Mouse (Mus musculus): Measurements from ENCODE around the gene Pkd2l1. TPM values are rescaled to one million over a fixed set of nuclear protein-coding genes. Genes with fewer than 3 reads are reported as not detected.

The Pkd2l1 gene
- polyA plus RNA-seq, 1 experiment from 2014 or later: 0.05 TPM

DNA sequence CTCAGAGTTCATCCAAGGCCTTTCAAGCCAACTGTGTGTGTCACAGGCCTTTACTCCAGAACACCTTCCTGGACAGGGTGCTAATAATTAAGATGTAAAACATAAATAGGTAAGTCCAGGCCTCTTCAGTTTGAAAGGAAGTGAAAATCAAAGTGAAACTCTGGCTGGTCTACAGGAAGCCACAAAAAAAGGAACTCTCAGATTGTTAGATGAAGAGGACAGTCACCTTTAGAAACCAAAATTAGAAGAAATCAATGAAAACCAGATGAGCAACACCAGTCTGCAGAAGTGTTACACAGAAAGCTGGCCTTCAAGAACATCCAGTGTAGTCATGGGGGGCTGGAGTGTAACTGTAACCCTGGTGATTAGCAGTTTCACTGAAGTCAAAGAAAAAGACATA is 74.4 kb downstream of the Pkd2l1 start:
- TF ChIP-seq EP300 (IDR thresholded peaks at IDR 0.05): no peak
- Histone ChIP-seq H3K9ac (replicated peaks; ENCODE audit: low read depth) (no peak overlapping the region), H3K4me2 (replicated peaks; ENCODE audit: low read depth, low read length) (no peak overlapping the region), H3K9me3 (ENCODE audit: low read length) (no peaks in the 10 kb centered on the region), H3K27me3 (replicated peaks; ENCODE audit: insufficient read depth, low read length) (no peaks in the 10 kb centered on the region), H3K27ac (ENCODE audit: low read length) (no peak overlapping the region), H3K4me3 (ENCODE audit: low read depth, low read length) (no peak overlapping the region), H3K36me3 (ENCODE audit: insufficient read depth, low read length) (peaks cover 34% of the 10 kb centered on the region), H3K4me1 (ENCODE audit: insufficient read depth, low read depth, low read length) (no peaks in the 10 kb centered on the region)
- ATAC-seq (no peak), DNase-seq (ENCODE audit: low spot score) (no peak)

DNA sequence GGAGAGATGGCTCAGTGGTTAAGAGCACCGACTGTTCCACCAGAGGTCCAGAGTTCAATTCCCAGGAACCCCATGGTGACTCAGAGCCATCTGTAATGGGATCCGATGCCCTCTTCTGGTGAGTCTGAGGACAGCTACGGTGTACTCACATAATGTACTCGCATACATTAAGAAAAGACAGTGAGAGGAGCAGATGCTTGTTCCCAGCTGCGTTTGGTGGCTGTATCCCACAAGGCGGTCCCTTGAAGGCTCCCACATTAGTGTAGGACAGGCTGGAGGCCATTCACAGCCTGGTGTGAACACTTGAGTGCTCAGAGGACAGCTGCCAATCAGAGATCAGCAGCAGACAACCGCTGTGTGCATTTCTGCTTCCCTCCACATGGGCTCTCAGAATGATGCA is 80.5 kb downstream of the Pkd2l1 start:
- Histone ChIP-seq H3K9me3 (ENCODE audit: low read length) (no peaks in the 10 kb centered on the region), H3K27me3 (replicated peaks; ENCODE audit: insufficient read depth, low read length) (no peaks in the 10 kb centered on the region), H3K27ac (ENCODE audit: low read length) (no peak overlapping the region), H3K4me2 (replicated peaks; ENCODE audit: low read depth, low read length) (no peak overlapping the region), H3K36me3 (ENCODE audit: insufficient read depth, low read length) (peaks cover 5% of the 10 kb centered on the region; the same call in 1 of the 2 replicates), H3K9ac (replicated peaks; ENCODE audit: low read depth) (no peak overlapping the region), H3K4me1 (ENCODE audit: insufficient read depth, low read depth, low read length) (peaks cover 2% of the 10 kb centered on the region; the same call in 1 of the 2 replicates), H3K4me3 (ENCODE audit: low read depth, low read length) (no peak overlapping the region)
- ATAC-seq (no peak), DNase-seq (ENCODE audit: low spot score) (peak; percentile 20)
- WGBS: 68% methylated on average over 7 of the region's 7 CpGs
- TF ChIP-seq CTCF (IDR thresholded peaks at IDR 0.05) (peak; percentile 50), EP300 (IDR thresholded peaks at IDR 0.05) (no peak)

DNA sequence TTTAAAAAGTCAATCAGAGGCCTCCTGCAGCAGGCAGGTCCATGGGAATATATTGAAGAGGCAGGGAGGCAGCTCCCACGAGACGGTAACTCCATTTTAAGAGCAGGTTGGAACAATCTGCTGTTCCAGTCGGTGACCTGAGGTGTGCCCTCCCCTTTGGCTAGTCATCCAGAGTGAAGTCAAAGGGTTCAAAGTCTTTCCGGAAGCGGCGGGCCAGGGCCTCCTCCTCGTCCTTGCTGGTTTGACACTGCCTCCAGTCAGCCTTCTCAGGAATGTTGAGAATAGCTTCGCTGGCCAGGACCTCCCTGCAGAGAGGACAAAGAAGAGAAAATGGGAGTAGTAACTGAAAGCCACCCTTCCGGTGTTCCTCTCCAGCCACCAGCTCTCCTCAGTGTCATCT is 81.9 kb downstream of the Pkd2l1 start:
- no peak overlapping the region for H3K4me3 ChIP-seq (ENCODE audit: low read depth, low read length)
- ATAC-seq (no peak), DNase-seq (ENCODE audit: low spot score) (no peak)
- no peak overlapping the region for H3K9ac ChIP-seq (replicated peaks; ENCODE audit: low read depth)
- 82% methylated on average over 9 of the region's 9 CpGs for WGBS
- no peaks in the 10 kb centered on the region for H3K27me3 ChIP-seq (replicated peaks; ENCODE audit: insufficient read depth, low read length)
- no peak for TF ChIP-seq CTCF (IDR thresholded peaks at IDR 0.05)
- no peak for TF ChIP-seq EP300 (IDR thresholded peaks at IDR 0.05)
- peaks cover 5% of the 10 kb centered on the region; the same call in 1 of the 2 replicates for H3K36me3 ChIP-seq (ENCODE audit: insufficient read depth, low read length)
- H3K4me2 ChIP-seq (replicated peaks; ENCODE audit: low read depth, low read length): no peak overlapping the region
- no peaks in the 10 kb centered on the region for H3K9me3 ChIP-seq (ENCODE audit: low read length)
- H3K27ac ChIP-seq (ENCODE audit: low read length): no peak overlapping the region
- peaks cover 8% of the 10 kb centered on the region; the same call in 1 of the 2 replicates for H3K4me1 ChIP-seq (ENCODE audit: insufficient read depth, low read depth, low read length)

DNA sequence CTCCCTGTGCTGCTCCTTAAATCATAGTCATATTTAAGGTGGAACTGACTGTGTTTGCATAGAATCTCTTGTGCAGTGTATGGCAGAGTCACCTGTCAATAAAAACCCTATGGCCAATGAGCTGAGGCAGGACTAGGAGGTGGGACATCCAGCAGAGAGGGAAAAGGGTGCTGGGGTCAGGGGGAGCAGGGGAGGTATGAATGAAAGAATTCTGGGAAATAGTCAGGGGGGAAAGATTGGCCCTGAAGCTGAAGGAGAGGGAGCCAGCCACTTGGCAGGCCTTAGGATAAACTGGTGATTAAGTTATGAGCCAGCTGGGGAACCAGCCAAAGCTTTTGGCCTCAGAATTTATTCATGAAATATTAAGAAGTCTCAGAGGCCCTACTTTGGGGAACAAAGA is 83.2 kb downstream of the Pkd2l1 start:
- no peak overlapping the region for H3K4me3 ChIP-seq (ENCODE audit: low read depth, low read length)
- TF ChIP-seq CTCF (IDR thresholded peaks at IDR 0.05): no peak
- no peak for TF ChIP-seq EP300 (IDR thresholded peaks at IDR 0.05)

DNA sequence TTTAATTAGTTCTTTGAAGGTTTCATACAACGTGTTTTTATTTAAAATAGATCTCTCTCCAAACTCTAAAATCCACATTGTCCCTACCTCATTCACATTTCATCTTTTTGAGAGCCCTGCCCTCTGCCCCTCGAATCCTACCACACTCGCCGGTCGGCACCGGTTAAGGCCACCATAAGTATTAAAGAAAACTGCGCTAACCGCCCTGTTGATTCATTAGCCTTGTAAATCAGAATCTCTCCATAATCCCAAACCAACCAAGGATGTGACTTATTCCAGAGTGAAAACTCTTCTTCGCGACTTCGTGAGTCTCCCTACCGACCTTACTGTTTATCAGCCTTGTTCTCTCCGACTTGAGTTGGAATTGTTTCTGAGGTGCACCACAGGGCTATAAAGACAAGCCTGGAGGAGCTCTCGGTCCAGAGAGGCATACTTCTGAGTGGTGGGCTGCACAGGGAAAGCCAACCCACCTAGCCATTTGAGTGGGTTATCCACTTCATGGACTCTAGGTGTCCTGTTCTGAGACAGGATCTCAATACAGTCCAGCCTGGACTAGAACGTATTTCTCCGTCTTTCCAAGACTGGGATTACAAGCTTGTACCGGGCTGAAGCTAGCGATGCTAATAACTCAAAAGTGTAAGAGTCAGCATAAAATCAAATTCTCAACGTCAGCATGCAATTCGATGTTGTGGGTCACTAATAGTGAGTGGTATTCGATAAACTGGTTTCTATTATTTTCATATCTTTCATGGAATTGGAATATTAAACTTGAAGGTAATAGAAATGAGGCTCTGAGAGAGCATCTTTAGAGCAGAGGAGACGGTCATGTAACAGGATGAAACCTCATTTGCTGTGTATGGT is 84.4 kb downstream of the Pkd2l1 start:
- ATAC-seq (peak; percentile 26), DNase-seq (ENCODE audit: low spot score) (no peak)
- no peak for TF ChIP-seq EP300 (IDR thresholded peaks at IDR 0.05)
- no peak for TF ChIP-seq CTCF (IDR thresholded peaks at IDR 0.05)
- no peak overlapping the region for H3K27ac ChIP-seq (ENCODE audit: low read length)
- H3K27me3 ChIP-seq (replicated peaks; ENCODE audit: insufficient read depth, low read length): no peaks in the 10 kb centered on the region
- 29% methylated on average over 22 of the region's 22 CpGs for WGBS
- H3K9ac ChIP-seq (replicated peaks; ENCODE audit: low read depth): peak overlapping the region; percentile 97
- peak overlapping the region; percentile 85 for H3K4me2 ChIP-seq (replicated peaks; ENCODE audit: low read depth, low read length)
- no peaks in the 10 kb centered on the region for H3K9me3 ChIP-seq (ENCODE audit: low read length)
- peaks cover 10% of the 10 kb centered on the region; the same call in 1 of the 2 replicates for H3K4me1 ChIP-seq (ENCODE audit: insufficient read depth, low read depth, low read length)
- no peaks in the 10 kb centered on the region for H3K36me3 ChIP-seq (ENCODE audit: insufficient read depth, low read length)
- H3K4me3 ChIP-seq (ENCODE audit: low read depth, low read length): peak overlapping the region; percentile 92

More for the DNA sequence above, 83.2 kb downstream of the Pkd2l1 start:
- H3K4me2 ChIP-seq (replicated peaks; ENCODE audit: low read depth, low read length): no peak overlapping the region
- peaks cover 8% of the 10 kb centered on the region; the same call in 1 of the 2 replicates for H3K4me1 ChIP-seq (ENCODE audit: insufficient read depth, low read depth, low read length)
- H3K27me3 ChIP-seq (replicated peaks; ENCODE audit: insufficient read depth, low read length): no peaks in the 10 kb centered on the region
- ATAC-seq (no peak; the same call in 1 of the 2 replicates), DNase-seq (ENCODE audit: low spot score) (peak; percentile 54)
- H3K36me3 ChIP-seq (ENCODE audit: insufficient read depth, low read length): peaks cover 3% of the 10 kb centered on the region; the same call in 1 of the 2 replicates
- no peak overlapping the region for H3K27ac ChIP-seq (ENCODE audit: low read length)
- no peaks in the 10 kb centered on the region for H3K9me3 ChIP-seq (ENCODE audit: low read length)
- no peak overlapping the region for H3K9ac ChIP-seq (replicated peaks; ENCODE audit: low read depth)

DNA sequence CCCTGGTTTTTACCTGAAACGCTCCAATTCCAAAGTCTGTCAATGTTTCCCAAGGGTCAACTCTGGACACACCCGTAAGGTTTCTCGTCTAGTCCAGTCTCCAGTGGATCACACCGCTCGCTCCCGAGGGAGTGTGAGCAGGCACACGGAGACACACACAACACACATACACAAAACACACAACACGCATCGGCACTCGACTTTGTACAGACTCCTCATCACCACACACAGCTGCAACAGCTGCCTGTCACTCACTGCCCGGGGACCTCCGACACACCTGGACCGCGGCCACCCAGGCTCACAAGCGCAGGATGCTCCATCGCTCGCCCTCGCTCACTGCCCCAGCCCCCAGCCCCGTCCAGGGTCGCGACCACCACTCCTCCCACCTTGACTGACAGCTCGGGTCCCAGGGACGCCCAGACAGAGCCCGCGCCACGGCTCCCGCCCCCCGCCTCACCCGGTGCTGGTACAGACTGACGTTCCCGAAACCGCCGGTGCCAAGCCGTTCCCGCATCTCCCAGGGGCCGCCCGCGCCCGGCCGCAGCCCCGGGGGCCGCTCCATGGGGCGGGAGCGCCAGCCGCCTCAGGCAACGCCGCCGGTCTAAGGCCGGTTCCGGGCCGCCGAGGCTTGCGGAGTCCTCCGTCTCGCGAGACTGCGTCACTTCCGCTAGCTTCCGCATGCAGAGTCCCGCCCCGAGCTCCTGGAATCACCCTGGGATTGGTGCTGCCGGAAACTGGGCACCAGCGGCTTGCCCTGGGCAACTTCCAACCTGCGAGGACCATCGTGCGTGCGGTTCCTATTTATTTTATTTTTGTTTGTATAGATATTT is 85.2 kb downstream of the Pkd2l1 start, which contains the start of gene Chuk:
TSS of gene Chuk (minus strand) at position 650 of the 830 bp plus-strand sequence.
- Histone ChIP-seq H3K4me3 (ENCODE audit: low read depth, low read length) (peak within 1 kb of the TSS; percentile 92), H3K9ac (replicated peaks; ENCODE audit: low read depth) (peak within 1 kb of the TSS; percentile 97), H3K36me3 (ENCODE audit: insufficient read depth, low read length) (no peaks in the 10 kb centered on the region), H3K4me1 (ENCODE audit: insufficient read depth, low read depth, low read length) (peaks cover 10% of the 10 kb centered on the region; the same call in 1 of the 2 replicates), H3K4me2 (replicated peaks; ENCODE audit: low read depth, low read length) (peak within 1 kb of the TSS; percentile 85), H3K9me3 (ENCODE audit: low read length) (no peaks in the 10 kb centered on the region), H3K27ac (ENCODE audit: low read length) (peak within 1 kb of the TSS; percentile 66), H3K27me3 (replicated peaks; ENCODE audit: insufficient read depth, low read length) (no peaks in the 10 kb centered on the region)
- peak; percentile 98 for DNase-seq (ENCODE audit: low spot score)
- WGBS: under 1% methylated on average over 60 of the region's 67 CpGs
- ATAC-seq: peak; percentile 100
- TF ChIP-seq EP300 (IDR thresholded peaks at IDR 0.05) (0 out of 2 replicates have a peak, but pooled peaks have one; percentile 48), CTCF (IDR thresholded peaks at IDR 0.05) (no peak)

All from lung, postnatal 0 days (tissue).